Mouse (Mus musculus) forebrain, embryonic 11.5 days (tissue): ENCODE data around the gene Rab19. TPM values are rescaled to one million over a fixed set of nuclear protein-coding genes. Genes with fewer than 3 reads are reported as not detected.

ENCODE experiments used
- ATAC-seq: fragments of 200-750 bp; cut with Nextera tagmentation; replicated peaks from 2 replicates; pipeline ENCODE4 v1.8.0; 2017; ENCODE audit warnings: moderate TSS enrichment; ENCODE audit not compliant: low FRiP score
- DNase-seq: peaks from one replicate; pipeline ENCODE4 v3.0.0-alpha.2; 2017; ENCODE audit warnings: low spot score
- H3K27ac ChIP-seq: fragments of 300-500 bp; sonication (generic); 2 replicates; pipeline ENCODE4 v1.5.1; 2014; ENCODE audit warnings: low read depth, low read length
- H3K27me3 ChIP-seq: fragments of 300-500 bp; sonication (generic); 2 replicates; pipeline ENCODE4 v1.6.1; 2014; ENCODE audit warnings: mild to moderate bottlenecking, low read length, mixed read lengths; ENCODE audit not compliant: control insufficient read depth, insufficient read depth
- H3K36me3 ChIP-seq: fragments of 300-500 bp; sonication (generic); 2 replicates; pipeline ENCODE4 v1.6.1; 2014; ENCODE audit warnings: mild to moderate bottlenecking, low read length, moderate library complexity, mixed read lengths; ENCODE audit not compliant: control insufficient read depth, insufficient read depth
- H3K4me1 ChIP-seq: fragments of 300-500 bp; sonication (generic); replicated peaks from 2 replicates; pipeline ENCODE4 v1.6.1; 2014; ENCODE audit warnings: low read length, mixed read lengths; ENCODE audit not compliant: control insufficient read depth, insufficient read depth
- H3K4me2 ChIP-seq: fragments of 300-500 bp; sonication (generic); 2 replicates; pipeline ENCODE4 v1.6.1; 2014; ENCODE audit warnings: low read depth, mild to moderate bottlenecking, low read length, moderate library complexity, mixed read lengths; ENCODE audit not compliant: severe bottlenecking
- H3K4me3 ChIP-seq: fragments of 300-500 bp; sonication (generic); 2 replicates; pipeline ENCODE4 v1.5.1; 2014; ENCODE audit warnings: low read depth, low read length
- H3K9ac ChIP-seq: fragments of 300-500 bp; sonication (generic); 2 replicates; pipeline ENCODE4 v1.6.1; 2014; ENCODE audit warnings: low read length
- H3K9me3 ChIP-seq: fragments of 300-500 bp; sonication (generic); 2 replicates; pipeline ENCODE4 v1.6.1; 2016; ENCODE audit warnings: low read length, mixed read lengths; ENCODE audit not compliant: control insufficient read depth
- WGBS: fragments of 180-500 bp; shearing (Covaris S2); extraction: QIAGEN DNeasy Blood & Tissue Kit; methylation state at CpG from one replicate; pipeline ENCODE4 v1.1.7; 2014; 5-methylcytosine and 5-hydroxymethylcytosine counted together
- polyA plus RNA-seq: library from polyadenylated mRNA; unstranded; fragments of >200 nt; fragmentation: Nextera tagmentation; extraction: Ambion mirVana; gene quantifications from 2 replicates; pipeline ENCODE4 v1.2.1, GENCODE M21; 2014

Rab19 gene
- polyA plus RNA-seq: 0.28 and 0.55 TPM in 2 replicates

DNA sequence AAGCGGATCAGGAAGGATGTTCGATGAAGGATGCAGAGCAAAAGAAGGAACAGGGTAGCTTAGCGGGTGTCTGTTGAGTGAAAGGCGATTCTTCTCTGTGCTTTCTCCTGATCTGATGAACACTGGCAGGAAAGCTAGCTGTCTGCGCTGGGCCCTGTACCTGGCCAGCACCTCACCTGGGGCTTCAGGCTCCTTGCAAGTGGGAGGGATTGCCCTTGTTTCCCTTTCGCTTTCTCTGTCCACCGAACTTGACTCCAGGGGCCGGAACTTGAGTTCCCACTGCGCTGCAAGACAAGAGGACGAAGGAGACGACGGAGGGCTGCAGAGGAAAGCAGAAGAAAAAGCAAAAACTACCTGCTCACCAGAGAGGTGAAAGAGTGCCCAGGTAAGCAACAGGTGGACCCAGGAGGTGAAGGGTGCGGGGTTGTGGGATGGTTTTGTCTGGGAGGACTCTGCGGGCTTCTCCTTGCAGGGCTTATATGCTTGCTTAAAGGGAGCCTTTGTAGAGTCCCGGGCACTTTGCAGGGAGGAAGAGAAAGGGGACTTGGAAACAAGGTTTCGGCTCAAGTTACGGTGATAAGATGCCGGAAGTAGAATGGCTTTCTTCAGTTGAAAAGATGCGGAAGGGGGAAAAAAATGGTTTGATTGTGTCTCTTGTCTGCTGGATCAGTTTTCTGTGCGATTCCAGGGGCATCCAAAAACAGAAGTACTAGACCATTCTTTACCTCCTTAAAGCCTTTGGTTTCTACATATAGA lies at the start of gene Rab19:
Rab19 (plus strand) TSS at position 51 of the 756 bp plus-strand sequence.
- no peak for DNase-seq
- no peak for ATAC-seq
- Histone ChIP-seq H3K9ac (peak within 1 kb of the TSS; percentile 32; the same call in 1 of the 2 replicates), H3K4me2 (peak within 1 kb of the TSS; percentile 42), H3K27ac (no peak within 1 kb of the TSS), H3K4me3 (peak within 1 kb of the TSS; percentile 19), H3K9me3 (no peaks in the 10 kb centered on the region), H3K36me3 (no peaks in the 10 kb centered on the region), H3K4me1 (0 out of 2 replicates have a peak, but pooled peaks cover 4% of the 10 kb centered on the region), H3K27me3 (peaks cover 2% of the 10 kb centered on the region; the same call in 1 of the 2 replicates)
- 5% methylated on average over 20 of the region's 20 CpGs for WGBS

DNA sequence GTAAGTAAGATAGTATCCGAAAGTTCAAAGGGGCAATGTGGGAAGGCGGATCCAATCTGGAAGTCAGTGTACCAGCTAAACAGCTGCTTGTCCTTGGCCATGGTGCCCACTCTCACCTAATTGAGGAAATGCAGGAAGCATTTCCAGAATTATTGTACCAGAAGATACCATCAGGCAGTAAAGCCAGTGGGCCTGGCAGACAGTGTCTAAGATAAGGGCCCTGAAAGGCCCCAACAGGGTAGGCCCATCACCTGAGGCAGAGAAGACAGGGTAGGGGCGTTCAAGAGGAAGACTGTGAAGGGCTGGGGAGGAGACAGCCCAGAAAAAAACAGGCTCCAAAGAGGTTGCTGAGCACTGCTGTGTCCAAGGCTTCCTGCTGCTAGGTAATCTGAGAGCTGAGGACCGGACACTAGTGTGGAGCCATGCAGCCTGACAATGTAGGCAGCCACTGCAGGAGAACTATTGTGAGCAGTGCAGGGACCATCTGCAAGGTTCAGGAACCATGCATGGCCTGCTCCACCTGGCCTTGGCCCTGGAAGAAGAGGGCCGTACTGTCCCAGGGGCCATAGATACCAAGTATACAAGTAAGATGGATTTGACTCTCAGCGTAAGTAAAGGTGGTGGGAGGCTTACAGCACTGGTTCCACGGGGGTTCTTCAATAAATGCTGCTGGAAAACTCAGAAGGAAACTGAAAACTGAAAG lies 48.8 kb upstream of the Rab19 start:
- Histone ChIP-seq H3K4me1 (no peaks in the 10 kb centered on the region), H3K9ac (no peak overlapping the region), H3K4me2 (no peak overlapping the region), H3K9me3 (no peaks in the 10 kb centered on the region), H3K27ac (no peak overlapping the region), H3K36me3 (no peaks in the 10 kb centered on the region; the same call in 1 of the 2 replicates), H3K4me3 (no peak overlapping the region), H3K27me3 (no peaks in the 10 kb centered on the region)
- ATAC-seq: no peak
- no peak for DNase-seq
- 79% methylated on average over 7 of the region's 7 CpGs for WGBS

DNA sequence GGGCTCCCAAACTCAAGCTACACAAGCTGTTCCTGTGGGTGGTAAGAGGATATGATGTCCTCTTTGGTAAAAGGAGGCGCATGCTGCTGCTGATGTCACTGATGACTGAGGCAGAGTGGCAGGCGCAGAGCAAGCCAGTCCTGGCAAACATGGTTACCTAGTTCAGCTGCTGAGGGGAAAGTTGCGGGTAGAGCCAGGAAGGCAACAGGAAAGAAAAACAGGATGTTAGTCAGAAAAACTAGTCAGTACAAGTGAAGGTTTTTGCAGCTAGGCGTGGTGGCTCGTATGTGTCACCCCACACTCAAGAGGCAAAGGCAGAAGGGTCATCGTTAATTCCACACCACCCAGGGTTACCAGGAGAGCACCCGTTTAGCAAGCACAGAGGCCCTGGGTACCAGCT lies 46.8 kb upstream of the Rab19 start:
- H3K9ac ChIP-seq: no peak overlapping the region
- no peak overlapping the region for H3K4me2 ChIP-seq
- ATAC-seq: no peak
- H3K27me3 ChIP-seq: no peaks in the 10 kb centered on the region
- 92% methylated on average over 7 of the region's 7 CpGs for WGBS
- H3K4me1 ChIP-seq: no peaks in the 10 kb centered on the region
- H3K36me3 ChIP-seq: no peaks in the 10 kb centered on the region; the same call in 1 of the 2 replicates
- DNase-seq: no peak
- H3K9me3 ChIP-seq: no peaks in the 10 kb centered on the region
- no peak overlapping the region for H3K27ac ChIP-seq
- no peak overlapping the region for H3K4me3 ChIP-seq

DNA sequence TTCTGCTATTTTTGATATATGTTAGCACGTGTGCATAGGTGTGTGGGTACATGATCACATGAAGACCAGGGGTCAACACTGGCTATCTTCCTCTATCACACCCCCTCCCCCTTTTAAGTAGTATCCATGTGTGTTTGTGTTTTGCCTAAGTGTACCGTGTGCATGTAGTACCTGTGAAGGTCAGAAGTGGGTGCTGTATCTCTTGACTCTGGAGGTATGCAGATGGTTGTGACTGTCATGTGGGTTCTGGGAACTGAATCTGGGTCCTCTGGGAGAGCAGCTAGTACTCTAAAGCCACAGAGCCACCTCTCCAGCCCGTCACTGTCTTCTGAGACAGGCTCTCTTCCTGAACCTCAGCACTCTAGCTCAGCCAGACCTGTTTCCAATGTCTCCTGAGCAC lies 46.1 kb upstream of the Rab19 start:
- 90% methylated on average over 3 of the region's 3 CpGs for WGBS
- DNase-seq: no peak
- Histone ChIP-seq H3K9ac (no peak overlapping the region), H3K36me3 (no peaks in the 10 kb centered on the region; the same call in 1 of the 2 replicates), H3K4me1 (no peaks in the 10 kb centered on the region), H3K9me3 (no peaks in the 10 kb centered on the region), H3K4me2 (no peak overlapping the region), H3K4me3 (no peak overlapping the region), H3K27ac (no peak overlapping the region), H3K27me3 (no peaks in the 10 kb centered on the region)
- ATAC-seq: no peak

DNA sequence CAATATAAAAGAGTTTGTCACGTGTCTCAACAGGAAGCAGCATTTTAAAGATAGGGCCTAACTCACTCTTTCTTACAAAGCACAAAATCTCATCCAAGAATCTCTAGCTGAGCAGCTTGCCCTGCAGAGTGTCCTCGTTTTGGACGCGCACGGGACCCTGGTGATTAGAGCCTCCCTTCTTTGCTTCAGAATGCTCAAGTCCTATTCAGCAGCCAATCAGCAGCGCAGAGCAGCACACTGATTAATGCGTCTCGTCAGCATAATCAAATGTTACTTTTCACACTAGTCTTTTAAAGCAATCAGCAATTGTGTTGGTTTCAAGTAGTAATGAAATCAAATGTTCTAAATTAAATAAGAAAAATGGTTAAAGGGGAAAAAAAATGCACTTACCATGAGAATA lies 42.6 kb upstream of the Rab19 start:
- no peaks in the 10 kb centered on the region for H3K9me3 ChIP-seq
- 77% methylated on average over 8 of the region's 8 CpGs for WGBS
- H3K4me1 ChIP-seq: no peaks in the 10 kb centered on the region
- no peak overlapping the region for H3K4me2 ChIP-seq
- H3K36me3 ChIP-seq: no peaks in the 10 kb centered on the region; the same call in 1 of the 2 replicates
- no peak overlapping the region for H3K4me3 ChIP-seq
- no peak overlapping the region for H3K27ac ChIP-seq
- no peak for ATAC-seq
- DNase-seq: no peak
- no peaks in the 10 kb centered on the region for H3K27me3 ChIP-seq
- no peak overlapping the region for H3K9ac ChIP-seq

DNA sequence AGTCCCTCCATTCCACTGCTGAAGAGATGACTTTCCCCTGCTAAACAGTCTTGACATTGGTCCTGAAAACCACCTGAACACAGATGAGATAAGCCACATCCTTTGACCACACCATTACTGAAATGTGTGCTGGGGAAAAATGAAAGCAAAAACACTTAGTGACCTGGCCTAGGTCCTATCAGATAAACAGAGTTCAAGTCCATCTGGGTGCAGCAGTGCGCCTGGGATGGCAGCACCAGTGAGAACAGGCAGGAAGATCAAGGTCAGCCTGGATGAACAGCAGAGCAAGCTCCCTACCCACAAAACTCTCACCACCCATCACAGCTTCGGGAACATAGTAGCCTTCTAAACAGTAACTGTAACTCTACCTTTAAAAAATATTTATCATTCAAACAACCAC lies 39.2 kb upstream of the Rab19 start:
- H3K9ac ChIP-seq: no peak overlapping the region
- no peak overlapping the region for H3K4me2 ChIP-seq
- 93% methylated on average over 2 of the region's 2 CpGs for WGBS
- ATAC-seq (no peak), DNase-seq (no peak)
- H3K4me3 ChIP-seq: no peak overlapping the region
- no peaks in the 10 kb centered on the region for H3K27me3 ChIP-seq
- no peaks in the 10 kb centered on the region for H3K9me3 ChIP-seq
- peaks cover 11% of the 10 kb centered on the region; the same call in 1 of the 2 replicates for H3K4me1 ChIP-seq
- no peaks in the 10 kb centered on the region for H3K36me3 ChIP-seq
- H3K27ac ChIP-seq: no peak overlapping the region

DNA sequence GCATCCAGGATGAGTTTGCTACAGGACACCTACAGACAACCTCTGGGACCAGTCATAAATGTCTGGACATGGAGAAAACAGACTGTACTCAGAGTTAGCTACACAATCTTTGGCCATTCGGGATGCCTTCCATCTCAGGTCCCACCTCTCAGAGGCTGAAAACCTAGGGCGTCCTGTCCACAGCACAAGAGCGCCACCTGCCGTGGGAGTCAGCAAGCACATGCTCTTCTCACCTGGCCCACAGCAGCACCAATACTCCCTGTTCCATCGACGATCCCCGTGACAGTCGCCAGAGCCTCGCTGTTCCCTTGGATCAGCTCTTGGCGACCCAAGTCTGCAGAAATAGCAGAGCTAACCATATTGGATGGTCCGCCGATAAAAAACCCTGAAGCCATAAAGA lies 37.0 kb upstream of the Rab19 start:
- Histone ChIP-seq H3K4me2 (no peak overlapping the region), H3K27me3 (no peaks in the 10 kb centered on the region), H3K27ac (no peak overlapping the region), H3K36me3 (no peaks in the 10 kb centered on the region), H3K9me3 (no peaks in the 10 kb centered on the region), H3K4me1 (peaks cover 24% of the 10 kb centered on the region; the same call in 1 of the 2 replicates), H3K4me3 (no peak overlapping the region), H3K9ac (no peak overlapping the region)
- ATAC-seq (peak; percentile 55; the same call in 1 of the 2 replicates), DNase-seq (peak; percentile 93)
- 16% methylated on average over 12 of the region's 12 CpGs for WGBS

DNA sequence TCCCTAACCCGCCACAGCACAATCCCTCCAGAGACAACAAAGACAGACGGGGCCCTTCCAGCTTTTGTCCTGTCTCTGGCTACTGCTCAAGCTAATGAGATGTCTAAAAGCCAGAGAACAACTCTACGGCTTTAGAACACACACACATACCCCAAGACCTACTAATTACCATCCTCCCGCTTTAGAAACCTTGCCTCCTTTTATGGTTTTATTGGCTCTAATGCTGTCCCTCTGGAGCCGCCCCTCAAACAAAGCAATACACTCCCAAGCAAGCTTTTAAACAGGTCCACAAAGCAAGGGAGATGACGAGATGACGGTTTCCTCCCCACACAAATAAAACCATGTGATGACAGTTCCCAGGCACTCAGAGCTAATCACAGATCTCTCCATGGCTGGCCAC lies 35.5 kb upstream of the Rab19 start:
- Histone ChIP-seq H3K4me3 (no peak overlapping the region), H3K4me2 (no peak overlapping the region), H3K4me1 (peaks cover 24% of the 10 kb centered on the region; the same call in 1 of the 2 replicates), H3K27ac (peak overlapping the region; percentile 63; the same call in 1 of the 2 replicates), H3K9ac (no peak overlapping the region), H3K9me3 (no peaks in the 10 kb centered on the region), H3K27me3 (no peaks in the 10 kb centered on the region), H3K36me3 (no peaks in the 10 kb centered on the region; the same call in 1 of the 2 replicates)
- 19% methylated on average over 7 of the region's 7 CpGs for WGBS
- ATAC-seq (peak; percentile 22), DNase-seq (no peak)
